Mouse (Mus musculus) lung, embryonic 14.5 days (tissue): ENCODE results near the gene 2810004N23Rik. TPM values are rescaled to one million over a fixed set of nuclear protein-coding genes. Genes with fewer than 3 reads are reported as not detected.

Source experiments
- ATAC-seq: fragments of 200-750 bp; cut with Nextera tagmentation; 2 replicates; pipeline ENCODE4 v1.8.0; 2017; ENCODE audit warnings: mild to moderate bottlenecking, moderate TSS enrichment, moderate library complexity; ENCODE audit not compliant: insufficient read depth
- DNase-seq: peaks from one replicate; pipeline ENCODE4 v3.0.0-alpha.2; 2015
- H3K27ac ChIP-seq: fragments of 300-500 bp; sonication (generic); 2 replicates; pipeline ENCODE4 v1.5.1; 2014; ENCODE audit warnings: low read depth, mild to moderate bottlenecking, moderate library complexity
- H3K27me3 ChIP-seq: fragments of 300-500 bp; sonication (generic); 2 replicates; pipeline ENCODE4 v1.6.1; 2014; ENCODE audit warnings: low read length, control low read depth; ENCODE audit not compliant: insufficient read depth
- H3K36me3 ChIP-seq: fragments of 300-500 bp; sonication (generic); 2 replicates; pipeline ENCODE4 v1.6.1; 2014; ENCODE audit warnings: control low read depth; ENCODE audit not compliant: insufficient read depth
- H3K4me1 ChIP-seq: fragments of 300-500 bp; sonication (generic); 2 replicates; pipeline ENCODE4 v1.6.1; 2014; ENCODE audit warnings: antibody characterized with exemption, control low read depth; ENCODE audit not compliant: insufficient read depth
- H3K4me2 ChIP-seq: fragments of 300-500 bp; sonication (generic); 2 replicates; pipeline ENCODE4 v1.6.1; 2014; ENCODE audit warnings: mild to moderate bottlenecking
- H3K4me3 ChIP-seq: fragments of 300-500 bp; sonication (generic); 2 replicates; pipeline ENCODE4 v1.5.1; 2014; ENCODE audit warnings: low read depth, low read length
- H3K9ac ChIP-seq: fragments of 300-500 bp; sonication (generic); 2 replicates; pipeline ENCODE4 v1.6.1; 2014
- H3K9me3 ChIP-seq: fragments of 300-500 bp; sonication (generic); 2 replicates; pipeline ENCODE4 v1.6.1; 2016; ENCODE audit warnings: low read depth, low read length, control low read depth
- CTCF ChIP-seq: IDR thresholded peaks from 2 replicates; pipeline ENCODE4 v1.5.1; 2016; ENCODE audit warnings: antibody characterized with exemption, low read depth
- WGBS: fragments of 180-500 bp; shearing (Covaris S2); extraction: QIAGEN DNeasy Blood & Tissue Kit; methylation state at CpG from one replicate; pipeline ENCODE4 v1.1.7; 2014; 5-methylcytosine and 5-hydroxymethylcytosine counted together
- polyA plus RNA-seq: library from polyadenylated mRNA; unstranded; fragments of >200 nt; fragmentation: Nextera tagmentation; extraction: Ambion mirVana; gene quantifications from 2 replicates; pipeline ENCODE4 v1.2.1, GENCODE M21; 2014

The 2810004N23Rik gene
- polyA plus RNA-seq, 1 experiment from 2014 or later: 44.5 TPM

DNA sequence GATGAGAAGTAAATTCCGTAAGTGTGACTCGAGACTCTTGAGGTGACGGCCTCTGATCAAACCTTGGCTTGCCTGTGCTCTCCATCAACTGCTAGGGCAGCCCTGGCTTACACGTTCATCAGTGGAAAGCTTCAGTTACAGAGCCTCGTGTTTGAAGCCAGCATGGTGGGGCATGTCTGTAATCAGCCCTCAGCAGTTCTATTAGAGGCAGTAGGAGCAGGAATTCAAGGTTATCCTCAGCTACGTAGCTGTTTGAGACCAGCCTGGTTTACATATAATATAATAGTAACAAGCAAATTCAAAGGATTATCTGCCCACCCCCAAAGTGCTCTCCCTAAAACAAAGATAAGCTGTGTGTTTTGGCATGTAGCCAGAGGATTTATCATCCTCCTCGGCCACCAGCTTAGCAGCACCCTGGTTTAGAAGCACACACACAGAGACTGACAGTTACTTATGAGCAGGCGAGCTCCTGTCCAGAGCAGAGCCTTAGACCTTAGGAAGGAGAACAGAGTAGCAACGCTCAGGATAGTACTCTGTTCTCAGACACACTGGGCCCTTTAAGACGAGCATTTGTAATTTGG, 16.1 kb upstream of the 2810004N23Rik start:
- DNase-seq (no peak), ATAC-seq (no peak)
- Histone ChIP-seq H3K4me2 (no peak overlapping the region), H3K27me3 (no peaks in the 10 kb centered on the region), H3K4me1 (no peaks in the 10 kb centered on the region), H3K36me3 (peaks cover 91% of the 10 kb centered on the region), H3K9me3 (no peaks in the 10 kb centered on the region), H3K27ac (no peak overlapping the region), H3K4me3 (no peak overlapping the region), H3K9ac (no peak overlapping the region)
- WGBS: 61% methylated on average over 10 of the region's 10 CpGs
- no peak for TF ChIP-seq CTCF

DNA sequence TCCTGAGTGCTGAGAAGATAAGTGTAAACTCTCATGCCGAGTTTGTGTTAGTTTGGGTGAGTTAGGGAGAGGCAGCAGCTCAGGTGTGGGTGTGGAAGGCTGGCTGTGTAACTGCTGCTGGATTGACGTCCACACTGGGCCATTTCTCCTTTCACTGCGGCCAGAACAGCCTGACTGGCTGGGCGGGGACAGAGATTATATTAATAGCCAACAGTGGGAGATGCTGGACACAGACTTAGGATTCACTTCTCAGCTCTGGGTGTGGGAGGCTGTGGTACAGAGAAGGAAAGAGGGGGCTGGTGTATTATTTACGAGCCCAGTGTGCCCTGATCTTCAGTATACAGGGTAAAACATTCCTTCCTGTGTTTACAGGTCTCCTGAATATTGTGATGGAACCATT, 15.2 kb upstream of the 2810004N23Rik start:
- ATAC-seq: no peak
- WGBS: 80% methylated on average over 5 of the region's 5 CpGs
- DNase-seq: no peak
- no peak for TF ChIP-seq CTCF
- Histone ChIP-seq H3K9me3 (no peaks in the 10 kb centered on the region), H3K4me2 (no peak overlapping the region), H3K27me3 (no peaks in the 10 kb centered on the region), H3K4me3 (no peak overlapping the region), H3K36me3 (peaks cover 91% of the 10 kb centered on the region), H3K9ac (no peak overlapping the region), H3K27ac (no peak overlapping the region), H3K4me1 (no peaks in the 10 kb centered on the region)

DNA sequence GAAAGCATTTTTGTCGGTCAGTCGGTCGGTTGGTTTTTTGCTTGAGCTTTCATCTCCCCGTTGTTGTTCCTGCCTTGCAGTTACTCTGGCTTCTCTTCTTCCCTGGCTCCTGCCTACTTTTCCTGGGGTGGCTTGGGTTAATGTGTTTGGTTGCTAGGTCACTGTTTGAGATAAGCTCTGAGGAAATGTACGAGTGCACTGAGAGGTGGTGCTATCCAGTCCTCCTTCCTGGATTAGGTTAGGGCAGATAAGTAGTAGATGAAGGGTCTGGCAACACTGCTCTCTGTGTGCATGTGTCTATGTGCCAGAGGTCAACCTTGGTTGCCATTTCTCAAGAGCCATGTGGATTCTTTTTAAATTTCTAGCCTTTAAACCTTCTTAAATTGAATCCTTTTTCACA, 9.8 kb upstream of the 2810004N23Rik start:
- H3K9me3 ChIP-seq: no peaks in the 10 kb centered on the region
- WGBS: 66% methylated on average over 5 of the region's 5 CpGs
- TF ChIP-seq CTCF: no peak
- H3K4me1 ChIP-seq: no peaks in the 10 kb centered on the region
- H3K27me3 ChIP-seq: no peaks in the 10 kb centered on the region
- H3K36me3 ChIP-seq: peaks cover 75% of the 10 kb centered on the region
- no peak overlapping the region for H3K9ac ChIP-seq
- H3K27ac ChIP-seq: no peak overlapping the region
- DNase-seq: no peak
- no peak for ATAC-seq
- no peak overlapping the region for H3K4me3 ChIP-seq
- H3K4me2 ChIP-seq: no peak overlapping the region

DNA sequence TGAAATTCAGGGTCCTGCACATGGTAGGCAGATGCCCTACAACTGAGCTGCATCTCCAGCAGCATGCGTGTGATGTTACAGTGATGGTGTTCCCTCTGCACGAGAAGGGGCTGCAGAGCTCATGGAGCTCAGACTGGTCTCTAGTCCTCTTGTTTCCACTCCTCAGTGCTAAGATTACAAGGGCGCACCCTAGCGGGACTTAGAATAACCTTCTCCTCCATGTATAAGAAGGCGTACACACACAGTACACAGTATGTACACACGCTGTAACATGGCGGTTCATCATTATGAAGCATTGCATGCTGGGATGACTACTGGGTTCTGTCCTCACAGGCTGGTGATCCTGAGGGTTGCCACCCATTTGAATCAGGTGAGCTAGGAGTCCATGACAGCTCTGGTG, 9.2 kb upstream of the 2810004N23Rik start:
- Histone ChIP-seq H3K4me3 (no peak overlapping the region), H3K36me3 (peaks cover 69% of the 10 kb centered on the region), H3K4me2 (no peak overlapping the region), H3K9ac (no peak overlapping the region), H3K27ac (no peak overlapping the region), H3K9me3 (no peaks in the 10 kb centered on the region), H3K27me3 (no peaks in the 10 kb centered on the region), H3K4me1 (no peaks in the 10 kb centered on the region)
- WGBS: 91% methylated on average over 7 of the region's 7 CpGs
- no peak for TF ChIP-seq CTCF
- DNase-seq (no peak), ATAC-seq (no peak)

DNA sequence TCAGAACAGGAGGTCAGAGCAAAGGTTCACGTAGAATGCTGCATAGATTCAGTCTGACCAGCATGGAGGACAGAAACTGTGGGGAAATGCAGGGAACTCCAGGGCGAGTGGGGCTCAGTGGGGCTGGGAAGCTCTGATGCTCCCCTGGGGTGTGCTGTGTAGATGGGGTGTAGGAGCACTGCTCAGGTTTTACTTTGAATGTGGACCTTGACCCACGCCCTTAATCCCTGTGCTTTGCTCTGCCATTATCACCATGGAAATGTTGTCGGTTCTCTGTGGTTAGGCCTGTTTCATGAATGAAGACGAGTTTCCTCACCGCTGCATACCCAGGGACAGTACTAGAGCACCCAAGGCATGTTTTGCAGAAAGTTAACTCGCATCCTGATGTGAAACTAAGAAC, 8.6 kb upstream of the 2810004N23Rik start:
- DNase-seq (no peak), ATAC-seq (no peak)
- no peak overlapping the region for H3K4me2 ChIP-seq
- H3K36me3 ChIP-seq: peaks cover 63% of the 10 kb centered on the region
- no peak overlapping the region for H3K4me3 ChIP-seq
- WGBS: 87% methylated on average over 7 of the region's 7 CpGs
- no peak overlapping the region for H3K27ac ChIP-seq
- TF ChIP-seq CTCF: no peak
- no peaks in the 10 kb centered on the region for H3K9me3 ChIP-seq
- H3K27me3 ChIP-seq: no peaks in the 10 kb centered on the region
- no peak overlapping the region for H3K9ac ChIP-seq
- no peaks in the 10 kb centered on the region for H3K4me1 ChIP-seq

DNA sequence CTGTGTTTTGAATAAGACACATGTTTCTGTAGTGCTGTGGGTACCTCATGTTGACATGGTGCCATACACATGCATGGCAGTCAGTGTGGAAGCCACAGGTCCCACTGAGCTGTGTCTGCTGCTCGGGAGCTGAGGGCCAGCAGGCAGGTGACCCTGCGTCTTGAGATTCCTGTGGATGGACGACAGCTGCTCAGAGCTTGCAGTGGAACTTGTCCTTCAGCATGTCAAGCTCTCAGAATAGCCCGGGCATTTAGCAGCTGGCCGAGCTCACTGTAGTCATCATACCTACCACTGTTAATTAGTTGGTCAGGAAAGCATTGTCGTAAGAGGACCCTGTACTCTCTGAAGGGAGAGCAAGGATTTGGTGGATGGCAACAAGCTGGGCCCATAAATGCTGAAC, 6.8 kb upstream of the 2810004N23Rik start:
- Histone ChIP-seq H3K36me3 (peaks cover 49% of the 10 kb centered on the region), H3K9ac (no peak overlapping the region), H3K4me2 (no peak overlapping the region), H3K4me3 (no peak overlapping the region), H3K27ac (no peak overlapping the region), H3K9me3 (no peaks in the 10 kb centered on the region), H3K4me1 (no peaks in the 10 kb centered on the region; the same call in 1 of the 2 replicates), H3K27me3 (no peaks in the 10 kb centered on the region)
- ATAC-seq (no peak), DNase-seq (no peak)
- no peak for TF ChIP-seq CTCF
- 65% methylated on average over 6 of the region's 6 CpGs for whole genome bisulfite sequencing

DNA sequence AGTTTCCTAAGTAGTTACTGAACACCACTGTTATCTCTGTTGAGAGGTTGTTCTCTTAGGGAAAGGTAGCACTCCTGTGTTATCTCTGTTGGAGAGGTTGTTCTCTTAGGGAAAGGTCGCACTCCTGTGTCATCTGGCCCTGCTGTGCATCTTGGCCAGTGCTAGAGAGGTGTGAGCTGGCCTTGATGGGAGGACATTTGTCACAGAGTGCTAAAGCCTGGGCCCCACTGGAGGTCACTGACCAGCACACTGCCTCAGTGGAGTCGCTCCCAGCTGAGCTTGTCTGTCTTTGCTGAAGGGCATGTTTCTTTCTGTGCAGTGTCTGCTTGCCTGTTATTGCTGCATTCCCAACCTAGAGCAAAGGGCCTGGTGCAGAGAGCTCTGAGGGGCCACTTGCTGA, 4.2 kb upstream of the 2810004N23Rik start:
- Histone ChIP-seq H3K9me3 (no peaks in the 10 kb centered on the region), H3K4me3 (no peak overlapping the region), H3K27ac (no peak overlapping the region), H3K27me3 (no peaks in the 10 kb centered on the region), H3K36me3 (peaks cover 25% of the 10 kb centered on the region), H3K4me1 (peaks cover 4% of the 10 kb centered on the region; the same call in 1 of the 2 replicates), H3K9ac (no peak overlapping the region), H3K4me2 (no peak overlapping the region)
- ATAC-seq (no peak), DNase-seq (no peak)
- 58% methylated on average over 2 of the region's 2 CpGs for WGBS
- no peak for TF ChIP-seq CTCF

DNA sequence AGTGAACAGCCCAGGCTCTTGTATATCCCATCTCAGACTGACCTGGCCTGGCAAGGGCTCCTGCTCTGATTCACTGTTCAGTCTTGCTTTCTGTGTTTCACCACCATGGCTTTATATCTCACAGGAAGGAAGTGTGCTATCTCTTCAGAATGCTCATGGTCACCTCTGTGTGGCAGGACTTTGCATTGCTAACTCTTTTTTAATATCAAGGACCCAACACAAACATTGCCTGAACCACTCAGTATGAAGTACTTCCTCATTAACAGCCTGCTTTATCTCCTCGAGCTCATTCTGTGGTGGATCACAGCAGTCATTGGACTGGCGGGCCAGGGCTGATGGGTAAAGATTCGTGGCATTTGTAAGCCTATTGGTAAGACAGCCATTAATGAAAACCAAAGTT, 3.7 kb upstream of the 2810004N23Rik start:
- Histone ChIP-seq H3K9ac (no peak overlapping the region), H3K4me1 (peaks cover 4% of the 10 kb centered on the region; the same call in 1 of the 2 replicates), H3K4me3 (no peak overlapping the region), H3K27ac (no peak overlapping the region), H3K9me3 (no peaks in the 10 kb centered on the region), H3K36me3 (peaks cover 20% of the 10 kb centered on the region), H3K27me3 (no peaks in the 10 kb centered on the region), H3K4me2 (no peak overlapping the region)
- no peak for TF ChIP-seq CTCF
- ATAC-seq: no peak
- DNase-seq: no peak
- 48% methylated on average over 3 of the region's 3 CpGs for WGBS
